In genomic region chr10:96400793-96401192, GRCm38 (mm10) we compare ENCODE assay signal across 22 mouse cellular contexts.
A peak's percentile ranks its signal among the peaks of the same experiment; 100 is the strongest.
DNase-seq lines count a peak whose midpoint lies in the region; ATAC-seq and TF ChIP-seq lines count a peak whose summit lies in the region.
"Had no signal": no experiment of that assay in that cellular context is flagged by ENCODE, and none has a peak within 500 bp of the region (broad histone marks: within the 10 kb centered on the region; RNA-seq: fewer than 3 reads in every experiment).

No protein-coding gene starts in this region.

- no peaks in the 10 kb centered on the region for H3K9me3 ChIP-seq in kidney, postnatal 0 days (replicated peaks; ENCODE audit: low read length)
- H3K9me3 ChIP-seq in midbrain, embryonic 15.5 days = no peaks in the 10 kb centered on the region
- H3K9me3 ChIP-seq: embryonic facial prominence, embryonic 12.5 days; midbrain, embryonic 10.5 days had no signal

- no peaks in the 10 kb centered on the region for H3K27me3 ChIP-seq in kidney, postnatal 0 days (ENCODE audit: insufficient read depth, low read length)
- no peaks in the 10 kb centered on the region for H3K27me3 ChIP-seq in midbrain, embryonic 15.5 days (replicated peaks)
- H3K27me3 ChIP-seq: embryonic facial prominence, embryonic 12.5 days had no signal

- ATAC-seq in kidney, postnatal 0 days (replicated peaks; ENCODE audit: low FRiP score, low read depth) = no peak; the same call in 1 of the 2 replicates
- peak; percentile 67 for ATAC-seq in granulocyte monocyte progenitor cell, adult 5-6 weeks (replicated peaks; ENCODE audit: poor library complexity, severe bottlenecking)
- no peak for ATAC-seq in midbrain, embryonic 15.5 days (replicated peaks)
- ATAC-seq: forebrain, postnatal 0 days had no signal

- no peak overlapping the region for H3K4me2 ChIP-seq in kidney, postnatal 0 days (ENCODE audit: low read length)
- H3K4me2 ChIP-seq in midbrain, embryonic 15.5 days = no peak overlapping the region
- H3K4me2 ChIP-seq: embryonic facial prominence, embryonic 12.5 days; hindbrain, embryonic 14.5 days had no signal

- H3K36me3 ChIP-seq in kidney, postnatal 0 days (ENCODE audit: insufficient read depth, low read length) = no peaks in the 10 kb centered on the region
- H3K36me3 ChIP-seq in midbrain, embryonic 15.5 days (replicated peaks) = no peaks in the 10 kb centered on the region
- H3K36me3 ChIP-seq: embryonic facial prominence, embryonic 12.5 days; midbrain, embryonic 10.5 days had no signal

- H3K4me1 ChIP-seq in kidney, postnatal 0 days (replicated peaks; ENCODE audit: insufficient read depth, low read length) = 0 out of 2 replicates have a peak, but pooled peaks cover 8% of the 10 kb centered on the region
- 0 out of 2 replicates have a peak, but pooled peaks cover 3% of the 10 kb centered on the region for H3K4me1 ChIP-seq in midbrain, embryonic 15.5 days

- no peak overlapping the region for H3K4me3 ChIP-seq in kidney, postnatal 0 days (replicated peaks; ENCODE audit: low read depth, low read length)
- H3K4me3 ChIP-seq in midbrain, embryonic 15.5 days = no peak overlapping the region
- H3K4me3 ChIP-seq: embryonic facial prominence, embryonic 12.5 days; gastrocnemius, adult 2 months; heart, adult 2 months; midbrain, embryonic 10.5 days had no signal

- DNase-seq in kidney, postnatal 0 days (ENCODE audit: low spot score) = no peak
- DNase-seq in kidney, postnatal 10 days = no peak
- peak; percentile 94 for DNase-seq in CD4-positive helper T cell, adult 2 months (ENCODE audit: low read depth, low spot score)
- DNase-seq in natural killer cell, adult 2 months (ENCODE audit: low spot score in 2 of 2) = peak; percentile 76 to 83
- DNase-seq in left cerebral cortex, postnatal 36 days (ENCODE audit: low spot score in 2 of 2) = no peak
- no peak for DNase-seq in left cerebral cortex, postnatal 14 days (ENCODE audit: low spot score in 2 of 2)
- DNase-seq: adrenal gland, adult 8-10 months; cerebellum, adult 11 months; cerebellum, postnatal 36 days; forebrain, postnatal 0 days; gastrocnemius, adult 2 months; heart, adult 2 months; kidney, adult 18-20 months; kidney, postnatal 25 days; layer of hippocampus, adult 9-11 months; lung, postnatal 14 days; thymus, adult 2 months had no signal

- intact Hi-C loops in left cerebral cortex, postnatal 36 days (cut with DNase I) = no loop called here
- intact Hi-C loops in left cerebral cortex, postnatal 14 days (cut with DNase I) = no loop called here

- H3K27ac ChIP-seq in kidney, postnatal 0 days = peak overlapping the region; percentile 13; the same call in 1 of the 2 replicates
- H3K27ac ChIP-seq in midbrain, embryonic 15.5 days = no peak overlapping the region
- H3K27ac ChIP-seq: embryonic facial prominence, embryonic 12.5 days; gastrocnemius, adult 2 months; heart, adult 2 months; hindbrain, embryonic 14.5 days; midbrain, embryonic 10.5 days had no signal

- H3K9ac ChIP-seq in kidney, postnatal 0 days (ENCODE audit: low read depth, low read length) = no peak overlapping the region
- no peak overlapping the region for H3K9ac ChIP-seq in midbrain, embryonic 15.5 days
- H3K9ac ChIP-seq: embryonic facial prominence, embryonic 12.5 days; forebrain, postnatal 0 days; hindbrain, embryonic 14.5 days had no signal

- 58% methylated on average over 6 of the region's 6 CpGs for WGBS in kidney, postnatal 0 days
- whole genome bisulfite sequencing in midbrain, embryonic 15.5 days = 92% methylated on average over 6 of the region's 6 CpGs

- no peak for TF ChIP-seq CTCF in kidney, postnatal 0 days (IDR thresholded peaks at IDR 0.05; ENCODE audit: low read depth)

Comparison
In these comparisons a context has a peak if more than half of its experiments do, and no peak if none do; other contexts are left out.
1. DNase-seq: peak in CD4-positive helper T cell, adult 2 months (single experiment) and natural killer cell, adult 2 months (2 of 2); none in kidney, postnatal 0 days (single experiment), kidney, postnatal 10 days (single experiment), left cerebral cortex, postnatal 36 days (0 of 2) and left cerebral cortex, postnatal 14 days (0 of 2).